Mouse (Mus musculus) ZHBTc4 (cell line): ENCODE measurements around the gene Osmr.

Experiments
- DNase-seq: peaks from one replicate; pipeline ENCODE4 v3.0.0-alpha.2; 2011; ENCODE audit warnings: low read depth, low spot score

Osmr gene

GRCm38 (mm10) chr15:6874601-6875019 lies at the start of gene Osmr:
Gene Osmr, minus strand, starts transcription at chr15:6874969.
- DNase-seq, result peak; percentile 76

GRCm38 (mm10) chr15:6919406-6919805 lies 44.6 kb upstream of the Osmr start:
- DNase-seq, result no peak

GRCm38 (mm10) chr15:6914163-6914562 lies 39.4 kb upstream of the Osmr start:
- no peak for DNase-seq

GRCm38 (mm10) chr15:6909669-6910068 lies 34.9 kb upstream of the Osmr start:
- peak; percentile 93 for DNase-seq

- no peak for DNase-seq
These were observed 34.3 kb upstream of the Osmr start for GRCm38 (mm10) chr15:6909084-6909483.

GRCm38 (mm10) chr15:6908601-6909000 lies 33.8 kb upstream of the Osmr start:
- no peak for DNase-seq

GRCm38 (mm10) chr15:6906260-6907047 lies 31.7 kb upstream of the Osmr start:
- DNase-seq, result peak; percentile 21

GRCm38 (mm10) chr15:6905726-6906125 lies 31.0 kb upstream of the Osmr start:
- DNase-seq, result no peak

GRCm38 (mm10) chr15:6903286-6903975 lies 28.7 kb upstream of the Osmr start:
- DNase-seq, result peak; percentile 52

GRCm38 (mm10) chr15:6901982-6902639 lies 27.3 kb upstream of the Osmr start:
- no peak for DNase-seq

- DNase-seq, result peak; percentile 67
These were observed 26.5 kb upstream of the Osmr start for GRCm38 (mm10) chr15:6901236-6901635.

- no peak for DNase-seq
These were observed 9.5 kb upstream of the Osmr start for GRCm38 (mm10) chr15:6884260-6884659.

- DNase-seq, result peak; percentile 78
These were observed 9.0 kb upstream of the Osmr start for GRCm38 (mm10) chr15:6883816-6884215.

GRCm38 (mm10) chr15:6883091-6883490 lies 8.3 kb upstream of the Osmr start:
- DNase-seq, result no peak

GRCm38 (mm10) chr15:6882180-6882579 lies 7.4 kb upstream of the Osmr start:
- DNase-seq, result peak; percentile 53

GRCm38 (mm10) chr15:6881211-6881610 lies 6.4 kb upstream of the Osmr start:
- peak; percentile 71 for DNase-seq

GRCm38 (mm10) chr15:6873807-6874600 lies 765 bp downstream of the Osmr start:
- peak; percentile 24 for DNase-seq

GRCm38 (mm10) chr15:6873154-6873806 lies 1.5 kb downstream of the Osmr start:
- peak; percentile 34 for DNase-seq

- no peak for DNase-seq
These were observed 3.0 kb downstream of the Osmr start for GRCm38 (mm10) chr15:6871621-6872359.

GRCm38 (mm10) chr15:6866888-6867287 lies 7.9 kb downstream of the Osmr start:
- no peak for DNase-seq
